Mouse (Mus musculus) ES-E14 (cell line): ENCODE results near the gene Ndufv1.
"Not testable (repeated sequence)": the region's sequence is repeated elsewhere in the genome, so short reads cannot be mapped to it uniquely, and the experiment has no call there.

ENCODE experiments used
- CHD2 ChIP-seq: IDR thresholded peaks from 2 replicates; pipeline ENCODE4 v1.6.1; 2014; ENCODE audit warnings: mild to moderate bottlenecking, low read depth, low read length, inconsistent platforms
- HCFC1 ChIP-seq: IDR thresholded peaks from 2 replicates; pipeline ENCODE4 v1.6.1; 2012; ENCODE audit warnings: low read length, inconsistent platforms, borderline replicate concordance; ENCODE audit not compliant: insufficient read depth
- MAFK ChIP-seq: IDR thresholded peaks from 2 replicates; pipeline ENCODE4 v1.6.1; 2014; ENCODE audit warnings: mild to moderate bottlenecking, low read depth, low read length, inconsistent platforms; ENCODE audit not compliant: insufficient read depth
- ZC3H11A ChIP-seq: IDR thresholded peaks from 2 replicates; pipeline ENCODE4 v1.6.1; 2012; ENCODE audit warnings: low read depth, mild to moderate bottlenecking, inconsistent platforms, low read length, borderline replicate concordance

- not testable (repeated sequence) for TF ChIP-seq MAFK, ZC3H11A, HCFC1, CHD2
Observed at GRCm38 (mm10) chr19:4040941-4041340, 28.3 kb upstream of the Ndufv1 start.
